Mouse (Mus musculus): ENCODE results near the gene Mrpl33. TPM values are rescaled to one million over a fixed set of nuclear protein-coding genes. Genes with fewer than 3 reads are reported as not detected.
"Not testable (repeated sequence)": the region's sequence is repeated elsewhere in the genome, so short reads cannot be mapped to it uniquely, and the experiment has no call there.

The Mrpl33 gene
- total RNA-seq, 2 experiments from 2014 or later, result 76.0 to 117 TPM

DNA sequence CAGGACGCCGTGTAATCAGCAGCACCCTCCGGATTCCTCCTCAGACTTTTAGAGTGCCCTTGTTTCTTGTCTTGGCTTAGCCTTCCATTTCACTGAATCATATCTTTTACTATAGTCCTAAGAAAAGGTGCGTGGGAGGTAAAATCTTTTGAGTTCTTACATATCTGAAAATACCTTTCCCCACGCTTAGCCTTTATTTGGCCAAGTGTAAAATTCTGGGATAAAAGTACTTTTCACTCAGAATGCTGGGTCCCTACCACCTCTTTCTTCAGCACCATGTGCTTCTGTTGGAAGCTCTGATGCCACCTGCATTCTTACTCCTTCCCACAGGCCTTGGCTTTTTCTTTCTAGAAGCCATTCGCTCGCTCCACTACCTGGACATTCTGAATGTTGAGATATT is 5.6 kb upstream of the Mrpl33 start:
- no peak for ATAC-seq (replicated peaks; ENCODE audit: low FRiP score, poor library complexity, severe bottlenecking)

GRCm38 (mm10) chr5:31595868-31596267 is 867 bp upstream of the Mrpl33 start:
- ATAC-seq (replicated peaks; ENCODE audit: low FRiP score, poor library complexity, severe bottlenecking), result no peak

DNA sequence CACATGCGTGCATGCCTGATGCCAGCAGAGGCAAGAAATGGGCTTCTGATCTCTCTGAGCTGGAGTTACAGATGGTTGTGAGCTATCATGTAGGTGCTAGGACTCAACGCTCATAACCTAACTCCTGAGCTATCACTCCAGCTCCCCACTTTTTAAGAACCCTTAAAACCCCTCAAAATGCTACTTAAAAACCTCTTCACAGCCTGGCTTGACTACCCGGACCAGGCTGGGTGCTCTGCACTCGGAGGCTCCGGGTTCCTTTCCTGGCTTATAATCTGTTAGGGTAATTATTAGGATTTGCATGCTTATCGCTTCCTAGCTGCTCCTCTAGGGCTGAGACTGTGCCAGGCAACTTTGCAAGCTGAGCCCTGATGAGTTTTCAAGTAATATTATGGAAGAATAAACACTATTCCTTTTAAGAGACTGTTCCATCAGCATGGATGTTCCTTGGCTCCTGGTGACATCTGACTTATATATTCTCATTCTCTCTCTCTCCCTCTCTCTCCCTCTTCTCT is 752 bp downstream of the Mrpl33 start:
- ATAC-seq (replicated peaks; ENCODE audit: low FRiP score, poor library complexity, severe bottlenecking), result no peak

DNA sequence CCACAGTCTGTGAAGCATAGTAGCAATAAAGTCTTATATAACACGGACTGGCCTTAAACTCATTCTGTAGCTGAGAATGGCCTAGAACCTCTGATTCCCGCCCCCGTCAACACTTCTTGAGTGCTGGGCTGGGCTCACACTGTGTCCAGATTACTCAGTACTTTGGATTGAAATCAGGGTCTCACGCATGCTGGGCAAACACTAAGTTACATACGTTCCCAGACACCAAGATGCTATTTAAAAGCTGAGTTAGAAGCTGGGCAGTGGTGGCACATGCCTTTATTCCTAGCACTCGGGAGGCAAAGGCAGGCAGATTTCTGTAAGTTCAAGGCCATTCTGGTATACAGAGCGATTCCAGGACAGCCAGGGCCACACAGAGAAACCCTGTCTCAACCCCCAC is 1.4 kb downstream of the Mrpl33 start:
- ATAC-seq (replicated peaks; ENCODE audit: low FRiP score, poor library complexity, severe bottlenecking), result no peak

DNA sequence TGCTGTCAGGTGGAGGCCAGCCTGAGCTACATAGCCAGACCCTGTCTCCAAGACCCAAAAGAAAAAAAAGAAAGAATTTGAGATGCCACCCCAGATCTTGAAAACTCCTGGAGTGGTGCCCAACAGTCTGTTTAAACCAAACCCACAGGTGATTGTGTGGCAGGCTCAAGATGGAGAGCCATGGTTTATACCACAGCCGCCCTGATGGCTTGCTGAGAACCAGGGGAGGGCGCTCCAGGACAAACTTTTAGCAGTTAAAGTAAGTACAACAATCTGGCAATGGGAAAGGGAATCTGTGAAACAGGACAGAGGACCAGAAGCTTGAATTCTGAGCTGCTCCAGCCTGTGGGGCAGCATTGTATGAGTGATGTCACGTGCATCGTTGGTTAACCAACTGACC is 1.8 kb downstream of the Mrpl33 start:
- ATAC-seq (replicated peaks; ENCODE audit: low FRiP score, poor library complexity, severe bottlenecking), result no peak

DNA sequence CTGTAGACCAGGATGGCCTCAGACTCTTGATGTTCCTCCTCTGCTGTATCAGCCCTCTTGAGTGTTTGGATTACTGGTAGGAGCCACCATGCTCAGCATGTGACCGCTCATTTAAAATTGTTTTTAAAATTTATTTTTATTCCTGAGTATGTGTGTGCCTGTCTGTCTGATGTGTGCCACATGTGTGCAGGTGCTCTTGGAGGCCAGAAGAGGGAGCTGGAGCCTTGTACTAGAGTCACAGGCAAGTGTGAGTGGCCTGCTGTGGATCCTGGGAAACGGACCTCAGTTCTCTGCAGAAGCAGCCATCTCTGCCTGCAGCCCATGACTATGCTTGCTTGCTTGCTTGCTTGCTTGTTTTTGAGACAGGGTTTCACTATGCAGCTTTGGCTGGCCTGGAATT is 2.4 kb downstream of the Mrpl33 start:
- ATAC-seq (replicated peaks; ENCODE audit: low FRiP score, poor library complexity, severe bottlenecking), result no peak

GRCm38 (mm10) chr5:31601162-31601722 is 4.5 kb downstream of the Mrpl33 start:
- no peak for ATAC-seq (replicated peaks; ENCODE audit: low FRiP score, poor library complexity, severe bottlenecking)

- ATAC-seq (replicated peaks; ENCODE audit: low FRiP score, poor library complexity, severe bottlenecking), result no peak
Measured at GRCm38 (mm10) chr5:31602377-31602776, 5.6 kb downstream of the Mrpl33 start.

GRCm38 (mm10) chr5:31603766-31604165 is 7.0 kb downstream of the Mrpl33 start:
- no peak for ATAC-seq (replicated peaks; ENCODE audit: low FRiP score, poor library complexity, severe bottlenecking)

DNA sequence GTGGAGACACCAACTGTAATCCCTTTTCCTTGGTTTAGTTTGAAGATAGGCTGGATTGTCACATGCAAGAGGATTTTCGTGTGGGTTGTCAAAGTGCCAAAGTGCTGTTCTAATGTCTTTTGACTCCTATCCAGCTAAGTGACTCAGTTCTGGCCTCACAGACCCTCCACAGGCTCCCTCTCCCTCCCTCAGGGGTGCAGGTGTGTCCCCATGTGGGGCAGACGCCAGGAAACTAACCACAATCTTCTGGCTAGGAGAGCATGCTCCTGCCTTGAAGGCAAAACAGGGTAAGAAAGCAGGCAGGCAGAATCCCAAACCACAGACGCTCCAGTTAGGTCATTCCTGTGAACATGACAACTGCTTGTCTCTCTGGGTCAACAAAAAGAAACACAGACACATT is 9.4 kb downstream of the Mrpl33 start:
- no peak for ATAC-seq (replicated peaks; ENCODE audit: low FRiP score, poor library complexity, severe bottlenecking)

DNA sequence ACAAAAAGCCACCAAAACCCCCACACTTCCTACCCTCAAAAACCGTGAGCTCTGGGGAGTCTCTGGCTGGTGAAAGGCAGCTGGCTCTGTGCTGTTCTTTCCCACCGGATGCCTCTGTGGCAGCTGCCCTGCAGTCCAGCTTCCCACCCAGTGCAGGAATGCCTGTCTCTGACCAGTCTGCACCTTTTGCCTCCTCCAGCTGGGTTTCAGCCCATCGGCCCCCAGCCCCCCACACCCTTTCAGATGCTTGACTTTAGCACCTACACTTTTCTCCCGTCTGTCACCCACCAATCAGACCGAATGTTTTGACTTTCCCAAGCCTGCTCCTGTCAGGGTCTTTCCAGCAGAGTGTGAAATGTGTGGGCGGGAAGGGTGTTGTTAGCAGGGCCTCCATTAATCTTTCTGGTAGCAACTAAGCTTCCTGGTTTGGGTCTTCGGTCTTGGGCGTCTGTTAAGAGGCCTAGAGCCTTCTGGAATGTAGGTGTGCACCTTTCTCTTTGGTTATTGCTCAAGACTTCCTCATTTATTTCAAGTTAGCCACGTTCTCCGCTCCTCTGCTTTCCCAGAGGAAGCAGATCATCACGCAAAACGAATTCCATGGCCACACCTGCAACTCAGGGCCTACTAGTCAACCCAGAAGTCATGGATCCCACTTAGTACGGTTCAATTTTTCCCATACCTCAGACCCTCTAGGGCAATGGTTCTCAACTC is 13.8 kb downstream of the Mrpl33 start:
- ATAC-seq (replicated peaks; ENCODE audit: low FRiP score, poor library complexity, severe bottlenecking), result no peak

- ATAC-seq (replicated peaks; ENCODE audit: low FRiP score, poor library complexity, severe bottlenecking), result no peak
Measured at GRCm38 (mm10) chr5:31611186-31611585, 14.5 kb downstream of the Mrpl33 start.

GRCm38 (mm10) chr5:31613852-31614286 is 17.1 kb downstream of the Mrpl33 start:
- ATAC-seq (replicated peaks; ENCODE audit: low FRiP score, poor library complexity, severe bottlenecking), result peak; percentile 92

GRCm38 (mm10) chr5:31614339-31615025 is 17.7 kb downstream of the Mrpl33 start:
- ATAC-seq (replicated peaks; ENCODE audit: low FRiP score, poor library complexity, severe bottlenecking), result no peak

DNA sequence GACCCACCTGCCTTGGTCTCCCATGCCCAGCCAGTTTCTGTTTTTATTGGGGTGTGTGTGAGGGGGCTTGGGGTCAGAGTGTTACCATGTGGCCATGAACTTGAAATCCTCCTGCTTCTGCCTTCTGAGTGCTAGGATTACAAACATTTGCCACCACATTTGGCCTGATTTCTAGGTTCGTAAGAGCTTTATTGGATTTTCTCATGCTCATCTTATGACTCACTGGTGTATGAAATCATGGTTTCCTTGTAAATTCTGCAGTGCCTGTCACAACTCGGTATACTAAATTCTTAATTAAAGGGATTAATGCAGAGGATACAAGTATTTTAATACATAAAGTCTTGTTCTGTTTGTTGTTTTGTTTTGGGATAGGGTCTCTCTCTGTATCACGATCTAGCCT is 23.6 kb downstream of the Mrpl33 start:
- ATAC-seq (replicated peaks; ENCODE audit: low FRiP score, poor library complexity, severe bottlenecking), result no peak

DNA sequence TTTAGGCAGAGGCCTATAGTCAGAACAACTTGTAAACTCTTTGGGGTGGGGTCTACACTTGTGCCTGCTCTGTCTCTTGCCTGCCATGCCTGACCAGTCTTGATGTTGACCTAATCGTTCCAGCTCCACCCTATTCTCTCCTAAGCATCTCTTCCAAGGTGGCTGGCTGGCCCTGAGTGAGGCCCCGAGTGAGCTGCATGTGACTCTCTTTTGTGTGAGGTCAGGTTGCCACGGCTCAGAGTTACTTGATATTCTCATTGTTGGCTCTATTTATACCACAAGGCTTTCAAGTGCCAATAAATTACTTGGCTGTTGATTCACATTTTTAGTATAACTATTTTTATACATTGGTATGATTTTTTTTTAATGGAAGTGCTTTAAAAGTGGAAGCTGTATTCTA is 30.4 kb downstream of the Mrpl33 start:
- no peak for ATAC-seq (replicated peaks; ENCODE audit: low FRiP score, poor library complexity, severe bottlenecking)

DNA sequence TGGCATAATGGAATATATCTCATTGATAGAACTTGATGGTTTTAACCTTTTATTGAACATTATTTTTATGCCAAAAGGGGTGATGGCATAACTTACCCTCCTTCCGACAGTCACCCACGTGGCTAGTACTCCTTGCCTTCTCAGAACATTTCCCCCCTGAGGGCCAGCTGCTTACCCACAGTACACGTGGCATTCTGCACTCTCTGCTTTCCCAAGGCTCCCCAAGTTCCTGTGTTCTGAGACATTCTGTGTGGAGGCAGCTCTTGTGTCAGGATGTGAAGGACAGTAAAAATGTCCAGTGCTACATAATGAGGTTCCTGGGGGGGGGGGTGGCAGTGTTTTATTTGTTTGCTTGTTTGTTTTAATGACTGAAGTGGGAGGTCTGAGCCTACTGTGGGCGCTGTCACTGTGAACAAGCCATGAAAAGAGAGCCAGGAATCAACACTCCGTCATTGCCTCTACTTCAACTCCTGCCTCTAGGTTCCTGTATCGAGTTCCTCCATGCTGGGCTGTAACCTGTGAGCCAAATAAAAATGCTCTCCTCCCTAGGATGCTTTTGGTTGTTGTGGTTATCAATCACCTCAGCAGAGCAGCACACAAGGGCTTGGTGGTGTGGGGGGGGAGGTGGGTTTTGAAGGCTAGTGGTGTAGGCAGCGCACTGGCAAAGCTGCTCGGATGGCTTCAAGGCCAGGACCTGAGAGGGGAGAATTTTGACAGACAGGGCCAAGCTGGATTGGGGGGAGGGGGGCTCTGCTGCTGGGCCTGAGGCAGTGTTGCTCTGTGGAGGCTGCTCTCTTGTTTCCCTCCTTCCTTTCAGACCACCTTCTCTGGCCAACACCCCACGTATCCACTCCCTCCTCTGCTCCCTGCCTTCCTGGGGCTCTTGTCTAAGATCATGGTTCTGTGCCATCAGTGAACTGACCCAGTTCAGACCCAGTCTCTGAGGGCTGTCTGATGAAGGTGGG is 31.1 kb downstream of the Mrpl33 start:
- ATAC-seq (replicated peaks; ENCODE audit: low FRiP score, poor library complexity, severe bottlenecking), result no peak

DNA sequence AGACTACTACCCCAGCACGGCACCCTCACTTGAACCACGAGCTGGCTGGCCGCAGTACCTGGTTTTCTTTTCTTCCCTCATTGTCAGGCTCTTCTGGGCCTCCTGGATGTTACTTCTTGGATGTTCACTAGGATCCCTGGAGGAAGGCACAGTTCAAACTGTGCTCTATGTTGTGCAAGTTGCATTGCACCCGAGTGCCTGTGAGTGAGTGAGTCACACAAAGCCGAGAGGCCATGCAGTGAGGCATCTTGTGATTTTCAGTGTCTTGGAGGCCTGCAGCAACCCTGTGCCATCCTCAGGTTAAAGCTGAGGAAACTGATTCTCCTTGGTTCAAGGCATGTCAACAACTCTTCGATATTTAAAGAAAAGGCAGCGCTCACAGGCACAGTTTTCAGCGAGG is 31.8 kb downstream of the Mrpl33 start:
- ATAC-seq (replicated peaks; ENCODE audit: low FRiP score, poor library complexity, severe bottlenecking), result no peak

DNA sequence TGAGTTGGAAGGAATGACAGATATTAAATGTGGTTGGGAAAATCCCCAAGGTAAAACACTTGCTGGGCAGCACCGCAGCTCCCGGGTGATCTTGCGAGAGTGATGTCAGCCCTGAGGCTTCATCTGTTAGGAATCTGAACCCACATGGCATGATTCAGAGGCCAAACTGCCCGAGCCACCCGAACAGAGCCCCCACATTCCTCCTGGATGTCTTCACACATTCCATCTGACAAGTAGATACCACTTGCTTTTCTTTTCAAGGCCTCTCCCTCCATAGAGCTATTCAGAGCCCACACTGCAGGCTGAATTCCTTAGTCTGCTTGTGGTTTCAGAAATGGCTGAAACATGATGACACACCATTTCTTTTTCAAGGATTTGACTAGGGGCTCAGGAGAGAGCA is 33.3 kb downstream of the Mrpl33 start:
- no peak for ATAC-seq (replicated peaks; ENCODE audit: low FRiP score, poor library complexity, severe bottlenecking)

- not testable (repeated sequence) for ATAC-seq (replicated peaks; ENCODE audit: low FRiP score, poor library complexity, severe bottlenecking)
Measured at GRCm38 (mm10) chr5:31631169-31631568, 34.4 kb downstream of the Mrpl33 start.

All from erythroid progenitor cell, adult 5-6 weeks (primary cell).